Mouse (Mus musculus) kidney, postnatal 14 days (tissue): ENCODE results near the gene Ston2.
A peak's percentile ranks its signal among the peaks of the same experiment; 100 is the strongest.
"Not testable (repeated sequence)": the region's sequence is repeated elsewhere in the genome, so short reads cannot be mapped to it uniquely, and the experiment has no call there.

Source experiments
- DNase-seq: peaks from one replicate; pipeline ENCODE4 v3.0.0; 2022; ENCODE audit warnings: mixed read lengths

The Ston2 gene

GRCm38 (mm10) chr12:91748241-91748865, 39.8 kb downstream of the Ston2 start:
- no peak for DNase-seq

GRCm38 (mm10) chr12:91746839-91747238, 41.3 kb downstream of the Ston2 start:
- DNase-seq, result not testable (repeated sequence)

- peak; percentile 77 for DNase-seq
These were observed 42.4 kb downstream of the Ston2 start for GRCm38 (mm10) chr12:91745758-91746290.

- no peak for DNase-seq
These were observed 44.1 kb downstream of the Ston2 start for GRCm38 (mm10) chr12:91744091-91744490.

DNA sequence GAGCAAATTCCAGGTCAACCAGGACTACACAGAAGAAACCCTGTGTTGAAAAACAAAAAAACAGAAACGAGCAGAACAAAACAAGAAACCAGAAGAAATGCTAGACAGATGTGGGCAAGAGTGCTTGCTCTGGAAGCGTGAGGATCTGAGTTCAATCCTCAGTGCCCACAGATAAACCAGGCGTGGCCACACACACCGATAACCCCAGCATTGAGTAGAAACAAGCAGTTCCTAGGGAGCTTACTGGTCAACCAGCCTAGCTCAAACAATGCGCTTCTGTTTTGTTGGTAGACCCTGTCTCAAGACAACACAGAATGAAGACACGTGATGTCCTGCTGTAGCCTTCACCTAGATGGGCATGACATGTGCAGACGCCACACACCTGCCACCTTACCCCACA, 45.3 kb downstream of the Ston2 start:
- no peak for DNase-seq

- no peak for DNase-seq
These were observed 49.8 kb downstream of the Ston2 start for GRCm38 (mm10) chr12:91738381-91738780.

- DNase-seq, result no peak
These were observed 51.8 kb downstream of the Ston2 start for GRCm38 (mm10) chr12:91736221-91736980.

DNA sequence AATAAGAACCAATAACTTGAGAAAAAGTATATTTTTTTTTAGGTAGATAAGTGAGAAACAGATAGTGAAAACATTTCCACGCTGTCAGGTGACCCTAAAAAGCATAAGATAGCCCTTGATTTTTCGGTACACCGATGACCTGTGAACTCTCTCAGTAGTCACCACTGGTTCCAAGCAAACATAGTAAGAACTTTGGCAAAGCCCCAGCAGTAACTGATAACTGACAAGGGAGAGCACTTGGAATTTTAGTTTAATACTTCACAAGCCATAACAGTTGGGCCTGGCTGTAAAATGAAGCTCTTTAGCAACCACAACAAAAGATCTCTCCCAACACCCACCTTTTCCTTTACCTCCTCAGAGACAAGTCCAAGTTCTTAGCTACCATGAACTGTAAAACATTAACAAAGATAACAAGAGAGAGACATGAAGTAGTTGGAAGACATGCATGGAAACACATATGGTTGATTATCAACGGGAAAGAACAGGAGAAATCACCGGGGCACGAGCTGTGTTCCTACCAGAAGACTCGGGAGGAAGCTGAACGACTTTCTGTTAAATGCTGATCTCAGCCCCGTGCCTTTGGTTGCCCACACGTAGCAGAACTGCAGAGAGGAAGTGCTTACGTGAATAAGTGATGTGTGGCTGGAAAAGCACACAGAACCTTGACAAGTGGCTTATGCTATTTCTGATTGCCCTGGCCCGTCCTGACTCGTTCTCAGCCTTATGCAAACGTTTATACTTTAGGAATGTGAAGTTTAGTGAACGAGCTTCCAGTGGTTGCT, 53.8 kb downstream of the Ston2 start:
- DNase-seq, result peak; percentile 38

DNA sequence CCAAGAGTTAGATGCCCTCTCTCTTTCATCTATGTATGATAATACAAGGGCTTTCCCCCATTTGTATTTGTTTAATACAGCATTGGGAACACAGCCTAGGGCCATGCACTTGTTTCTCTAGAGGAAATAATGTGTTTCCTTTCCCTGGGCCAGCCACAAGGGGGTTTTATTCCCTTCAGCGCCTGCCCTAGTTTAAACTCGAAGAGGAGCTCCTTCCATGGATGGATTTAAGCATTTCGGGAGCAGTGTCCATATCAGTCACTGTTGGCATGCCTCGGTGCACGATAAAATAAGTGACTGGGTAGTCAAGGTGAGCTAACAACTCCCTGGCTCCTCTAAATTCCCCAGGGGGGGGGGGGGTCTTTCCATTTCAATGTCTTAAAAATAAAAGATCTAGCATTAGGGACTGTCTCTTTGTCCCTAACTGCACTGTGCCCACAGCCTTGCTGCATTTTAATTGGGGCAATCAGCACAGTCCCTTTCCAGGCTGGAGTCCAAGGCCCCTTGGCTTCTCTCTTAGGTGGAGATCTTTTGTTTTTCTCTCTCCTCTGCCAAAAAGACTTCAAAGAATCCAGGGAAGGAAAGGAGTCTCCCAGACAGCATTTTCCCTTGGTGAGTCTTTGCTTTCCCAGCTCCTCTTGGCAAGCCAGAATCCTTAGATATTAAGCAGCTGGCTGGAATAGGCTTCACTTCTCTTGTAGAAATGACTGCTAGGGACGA, 55.3 kb downstream of the Ston2 start:
- DNase-seq, result no peak

GRCm38 (mm10) chr12:91726202-91726601, 62.0 kb downstream of the Ston2 start:
- no peak for DNase-seq

DNA sequence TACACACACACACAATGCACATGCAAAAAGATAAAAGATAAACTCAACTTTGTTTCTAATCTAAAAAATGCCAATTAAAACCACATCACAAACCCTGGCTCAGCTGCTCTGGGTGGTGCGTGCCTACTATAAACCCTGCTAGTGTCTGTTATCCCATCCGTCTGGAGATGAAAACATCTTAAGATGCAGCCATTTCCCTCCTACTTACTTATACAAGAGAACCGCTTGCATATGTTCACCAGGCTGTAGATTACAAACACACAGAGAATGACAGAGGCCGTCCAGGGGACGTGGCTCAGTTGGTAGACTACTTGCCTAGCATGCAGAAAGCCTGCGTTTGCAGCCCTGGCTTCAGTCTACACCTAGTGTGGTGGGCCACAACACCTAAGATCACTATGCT, 64.3 kb downstream of the Ston2 start:
- DNase-seq, result no peak

DNA sequence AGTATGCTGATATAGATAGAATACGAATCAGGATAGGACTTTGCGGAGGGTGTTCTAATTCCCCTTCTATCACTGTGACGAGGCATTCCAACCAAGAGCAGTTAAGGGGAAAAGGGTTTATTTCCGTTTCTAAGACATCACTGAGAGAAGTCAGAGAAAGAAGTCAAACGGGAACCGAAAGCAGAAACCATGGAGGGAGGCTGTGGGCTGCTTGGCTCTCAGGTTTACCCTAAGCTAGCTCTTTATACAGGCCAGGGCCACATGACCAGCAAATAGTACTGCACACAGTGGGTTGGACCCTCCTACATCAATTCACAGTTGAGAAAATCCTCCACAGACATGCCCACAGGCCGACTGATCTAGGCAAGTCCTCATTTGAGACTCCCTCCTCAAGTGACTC, 69.1 kb downstream of the Ston2 start:
- DNase-seq, result no peak

DNA sequence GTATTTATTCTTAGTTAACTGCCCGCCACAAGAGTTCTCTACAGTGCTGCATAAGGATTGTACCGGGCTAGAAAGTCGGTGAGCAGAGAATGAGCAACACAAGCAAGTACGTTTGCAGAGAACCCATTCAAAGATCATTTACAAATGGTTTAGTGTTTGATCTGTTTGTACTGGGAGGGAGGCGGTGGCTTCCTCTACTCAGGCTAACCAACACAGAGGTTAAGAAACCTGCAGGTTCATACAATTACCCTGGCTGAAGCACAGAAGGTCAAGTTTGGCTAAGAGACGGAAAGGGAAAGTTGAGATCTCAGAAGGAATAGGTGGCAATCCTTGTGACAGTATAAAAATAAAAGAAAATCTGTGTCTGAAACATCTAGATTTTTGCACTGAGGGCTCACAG, 72.5 kb downstream of the Ston2 start:
- no peak for DNase-seq

DNA sequence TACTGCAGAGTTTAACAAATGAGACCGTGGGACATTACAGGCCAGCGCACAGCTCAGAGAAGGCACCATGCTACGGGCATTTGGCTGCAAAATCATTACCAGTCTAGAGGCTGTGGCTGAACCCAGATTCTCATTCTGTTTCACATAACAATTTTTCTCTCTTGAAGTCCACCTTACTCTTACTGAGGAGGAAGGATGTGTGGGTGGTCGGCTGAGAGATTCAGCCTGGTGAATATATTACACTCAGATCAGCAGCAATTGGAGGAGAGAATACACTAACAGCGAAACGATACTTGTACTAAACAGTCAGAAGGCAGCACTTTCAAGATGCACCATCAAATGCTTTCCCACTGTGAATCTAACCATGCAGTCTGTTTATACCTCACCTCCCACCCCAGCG, 74.8 kb downstream of the Ston2 start:
- no peak for DNase-seq

- DNase-seq, result no peak
These were observed 76.5 kb downstream of the Ston2 start for GRCm38 (mm10) chr12:91711655-91712054.

- DNase-seq, result no peak
These were observed 77.3 kb downstream of the Ston2 start for GRCm38 (mm10) chr12:91710876-91711275.

- no peak for DNase-seq
These were observed 78.6 kb downstream of the Ston2 start for GRCm38 (mm10) chr12:91709634-91710033.

GRCm38 (mm10) chr12:91709232-91709631, 79.0 kb downstream of the Ston2 start:
- peak; percentile 15 for DNase-seq

DNA sequence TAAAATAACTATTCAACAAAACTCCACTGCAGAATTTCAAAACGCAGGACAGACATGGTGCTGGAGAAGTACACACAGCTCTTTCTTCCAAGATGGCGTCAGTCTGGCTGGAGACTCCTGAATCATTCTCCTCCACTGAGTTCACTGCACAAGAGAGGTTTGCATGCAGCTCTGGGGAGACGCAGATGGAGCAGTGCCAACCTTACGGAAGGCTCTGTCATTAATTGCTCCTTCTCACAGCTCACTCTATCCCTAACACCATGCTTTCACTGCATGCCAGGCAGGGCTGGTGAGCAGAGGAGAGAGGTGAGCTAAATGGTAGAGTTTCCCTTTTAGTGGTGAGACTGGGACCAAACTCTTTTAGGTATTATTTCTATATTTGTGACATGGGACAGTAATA, 80.4 kb downstream of the Ston2 start:
- DNase-seq, result peak; percentile 17

DNA sequence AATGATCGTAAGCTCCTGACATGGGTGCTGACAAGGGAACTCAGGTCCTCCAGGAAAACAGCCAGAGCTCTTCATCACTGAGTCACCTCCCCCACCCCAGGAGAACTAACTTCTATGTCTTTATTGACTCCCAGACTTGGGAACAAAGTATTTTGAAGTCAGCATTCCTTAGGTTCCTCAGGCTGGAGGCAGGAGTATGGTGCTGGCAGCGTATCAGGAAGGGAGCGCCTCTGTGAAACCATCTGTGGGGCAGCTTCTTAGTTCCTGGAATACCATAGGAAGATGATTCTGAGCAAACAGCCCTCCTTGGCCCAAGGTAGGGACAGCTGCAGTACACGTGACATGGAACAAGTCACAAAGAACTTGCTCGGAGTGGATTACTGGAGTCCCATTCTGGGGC, 84.7 kb downstream of the Ston2 start:
- peak; percentile 42 for DNase-seq

GRCm38 (mm10) chr12:91702829-91703228, 85.4 kb downstream of the Ston2 start:
- no peak for DNase-seq

DNA sequence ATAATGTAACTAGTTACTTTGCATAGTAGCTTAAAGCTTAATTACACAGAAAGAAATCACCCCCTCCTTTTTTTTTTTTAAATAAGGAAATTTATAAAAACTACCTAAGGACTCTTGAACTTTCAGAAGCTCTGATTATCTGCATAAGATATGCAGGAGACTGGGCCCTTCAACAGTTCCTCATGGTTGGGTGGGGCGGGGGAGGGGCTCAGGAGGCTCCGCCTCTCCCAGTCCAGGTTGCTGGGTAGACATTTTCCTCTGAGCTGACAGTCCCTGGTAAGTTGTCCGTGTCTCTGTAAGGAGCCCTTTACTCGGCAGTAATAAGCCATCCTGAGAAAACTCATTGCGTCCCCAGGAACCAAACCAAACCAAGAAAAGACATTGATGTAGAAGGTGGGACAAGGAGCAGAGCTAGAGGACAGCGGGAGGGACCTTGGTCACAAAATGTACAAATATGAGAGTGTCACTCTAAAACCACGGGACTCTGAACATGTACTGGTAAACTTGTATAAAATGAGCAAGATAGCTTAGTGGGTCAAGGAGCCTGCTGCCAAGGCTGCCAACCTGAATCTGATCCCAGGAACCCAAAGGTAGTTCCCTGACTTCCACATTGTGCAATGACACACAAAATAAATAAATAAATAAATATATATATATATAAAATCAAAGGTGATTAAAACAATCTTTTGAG, 88.6 kb downstream of the Ston2 start:
- DNase-seq, result no peak
